Mouse (Mus musculus) kidney, postnatal 0 days (tissue): ENCODE data around the gene Dpm2. TPM values are rescaled to one million over a fixed set of nuclear protein-coding genes. Genes with fewer than 3 reads are reported as not detected.
A peak's percentile ranks its signal among the peaks of the same experiment; 100 is the strongest.

Experiments used
- ATAC-seq: fragments of 200-750 bp; cut with Nextera tagmentation; replicated peaks from 2 replicates; pipeline ENCODE4 v1.8.0; 2017; ENCODE audit warnings: low read depth, moderate number of reproducible peaks, moderate TSS enrichment, moderate library complexity; ENCODE audit not compliant: low FRiP score
- DNase-seq: peaks from one replicate; pipeline ENCODE4 v3.0.0-alpha.2; 2016; ENCODE audit warnings: low spot score
- H3K27ac ChIP-seq: fragments of 300-500 bp; sonication (generic); 2 replicates; pipeline ENCODE4 v1.5.1; 2014; ENCODE audit warnings: mild to moderate bottlenecking
- H3K27me3 ChIP-seq: fragments of 300-500 bp; sonication (generic); 2 replicates; pipeline ENCODE4 v1.6.1; 2014; ENCODE audit warnings: low read length, mixed read lengths; ENCODE audit not compliant: insufficient read depth
- H3K36me3 ChIP-seq: fragments of 300-500 bp; sonication (generic); 2 replicates; pipeline ENCODE4 v1.6.1; 2014; ENCODE audit warnings: low read length, mixed read lengths; ENCODE audit not compliant: insufficient read depth
- H3K4me1 ChIP-seq: fragments of 300-500 bp; sonication (generic); replicated peaks from 2 replicates; pipeline ENCODE4 v1.6.1; 2014; ENCODE audit warnings: antibody characterized with exemption, low read length, mixed read lengths; ENCODE audit not compliant: insufficient read depth
- H3K4me2 ChIP-seq: fragments of 300-500 bp; sonication (generic); 2 replicates; pipeline ENCODE4 v1.6.1; 2014; ENCODE audit warnings: mild to moderate bottlenecking, low read length, moderate library complexity, mixed read lengths
- H3K4me3 ChIP-seq: fragments of 300-500 bp; sonication (generic); replicated peaks from 2 replicates; pipeline ENCODE4 v1.5.1; 2014; ENCODE audit warnings: low read depth, low read length
- H3K9ac ChIP-seq: fragments of 300-500 bp; sonication (generic); 2 replicates; pipeline ENCODE4 v1.6.1; 2014; ENCODE audit warnings: low read depth, low read length
- H3K9me3 ChIP-seq: fragments of 300-500 bp; sonication (generic); replicated peaks from 2 replicates; pipeline ENCODE4 v1.6.1; 2016; ENCODE audit warnings: low read length, inconsistent platforms, mixed read lengths
- CTCF ChIP-seq: IDR thresholded peaks from 2 replicates; pipeline ENCODE4 v1.5.1; 2016; ENCODE audit warnings: antibody characterized with exemption, low read depth, mild to moderate bottlenecking, moderate library complexity
- WGBS: fragments of 180-500 bp; shearing (Covaris S2); extraction: QIAGEN DNeasy Blood & Tissue Kit; methylation state at CpG from one replicate; pipeline ENCODE4 v1.1.7; 2014; 5-methylcytosine and 5-hydroxymethylcytosine counted together
- polyA plus RNA-seq: library from polyadenylated mRNA; unstranded; fragments of >200 nt; fragmentation: Nextera tagmentation; extraction: Ambion mirVana; gene quantifications from 2 replicates; pipeline ENCODE4 v1.2.1, GENCODE M21; 2015

The Dpm2 gene
- polyA plus RNA-seq, 1 experiment from 2014 or later, result 110 TPM

GRCm38 (mm10) chr2:32585149-32585714 is 14.6 kb downstream of the Dpm2 start:
- Histone ChIP-seq H3K9me3 (no peaks in the 10 kb centered on the region), H3K4me3 (no peak overlapping the region), H3K4me2 (no peak overlapping the region), H3K27ac (no peak overlapping the region), H3K9ac (no peak overlapping the region), H3K4me1 (peaks cover 4% of the 10 kb centered on the region), H3K27me3 (no peaks in the 10 kb centered on the region), H3K36me3 (no peaks in the 10 kb centered on the region)
- ATAC-seq, result no peak
- no peak for DNase-seq
- 87% methylated on average over 7 of the region's 7 CpGs for WGBS
- no peak for TF ChIP-seq CTCF

- WGBS, result under 1% methylated on average over 38 of the region's 38 CpGs
- H3K9ac ChIP-seq, result peak within 1 kb of the TSS; percentile 67
- peaks cover 4% of the 10 kb centered on the region for H3K4me1 ChIP-seq
- peak within 1 kb of the TSS; percentile 57 for H3K4me3 ChIP-seq
- peak; percentile 64 for TF ChIP-seq CTCF
- no peaks in the 10 kb centered on the region for H3K9me3 ChIP-seq
- DNase-seq (peak; percentile 96), ATAC-seq (peak; percentile 79)
- no peaks in the 10 kb centered on the region for H3K36me3 ChIP-seq
- peak within 1 kb of the TSS; percentile 70 for H3K4me2 ChIP-seq
- H3K27me3 ChIP-seq, result no peaks in the 10 kb centered on the region
- peak within 1 kb of the TSS; percentile 68 for H3K27ac ChIP-seq
These were observed 16.3 kb downstream of the Dpm2 start, which contains the start of gene St6galnac4 for GRCm38 (mm10) chr2:32586871-32587351. Gene St6galnac4, plus strand, starts transcription at chr2:32587095.

- no peak for TF ChIP-seq CTCF
- Histone ChIP-seq H3K4me2 (peak overlapping the region; percentile 70), H3K27me3 (no peaks in the 10 kb centered on the region), H3K9me3 (no peaks in the 10 kb centered on the region), H3K4me1 (peaks cover 4% of the 10 kb centered on the region), H3K9ac (peak overlapping the region; percentile 67), H3K36me3 (no peaks in the 10 kb centered on the region), H3K4me3 (peak overlapping the region; percentile 57), H3K27ac (peak overlapping the region; percentile 68; the same call in 1 of the 2 replicates)
- DNase-seq (peak; percentile 51), ATAC-seq (no peak)
- WGBS, result 16% methylated on average over 9 of the region's 9 CpGs
These were observed 17.2 kb downstream of the Dpm2 start for GRCm38 (mm10) chr2:32587731-32588321.

- 0 out of 2 replicates have a peak overlapping the region, but pooled peaks have one; percentile 13 for H3K4me2 ChIP-seq
- no peaks in the 10 kb centered on the region for H3K9me3 ChIP-seq
- DNase-seq (no peak), ATAC-seq (no peak)
- no peak overlapping the region for H3K4me3 ChIP-seq
- no peaks in the 10 kb centered on the region for H3K27me3 ChIP-seq
- no peak for TF ChIP-seq CTCF
- no peaks in the 10 kb centered on the region for H3K36me3 ChIP-seq
- no peak overlapping the region for H3K9ac ChIP-seq
- H3K27ac ChIP-seq, result no peak overlapping the region
- peaks cover 4% of the 10 kb centered on the region; the same call in 1 of the 2 replicates for H3K4me1 ChIP-seq
- WGBS, result 61% methylated on average over 11 of the region's 11 CpGs
These were observed 18.6 kb downstream of the Dpm2 start for GRCm38 (mm10) chr2:32589213-32589795.

- Histone ChIP-seq H3K9ac (no peak overlapping the region), H3K4me2 (no peak overlapping the region), H3K27me3 (no peaks in the 10 kb centered on the region), H3K36me3 (peaks cover 6% of the 10 kb centered on the region; the same call in 1 of the 2 replicates), H3K9me3 (no peaks in the 10 kb centered on the region), H3K4me1 (peaks cover 4% of the 10 kb centered on the region; the same call in 1 of the 2 replicates), H3K4me3 (no peak overlapping the region), H3K27ac (no peak overlapping the region)
- ATAC-seq (no peak), DNase-seq (no peak)
- 61% methylated on average over 10 of the region's 10 CpGs for whole genome bisulfite sequencing
- no peak for TF ChIP-seq CTCF
These were observed 19.6 kb downstream of the Dpm2 start for GRCm38 (mm10) chr2:32590224-32590623.

GRCm38 (mm10) chr2:32591249-32591648 is 20.6 kb downstream of the Dpm2 start:
- H3K9me3 ChIP-seq, result no peaks in the 10 kb centered on the region
- DNase-seq (no peak), ATAC-seq (no peak)
- H3K36me3 ChIP-seq, result peaks cover 6% of the 10 kb centered on the region; the same call in 1 of the 2 replicates
- 52% methylated on average over 6 of the region's 6 CpGs for WGBS
- no peak overlapping the region for H3K9ac ChIP-seq
- no peak overlapping the region for H3K4me3 ChIP-seq
- TF ChIP-seq CTCF, result no peak
- H3K4me1 ChIP-seq, result peaks cover 4% of the 10 kb centered on the region; the same call in 1 of the 2 replicates
- H3K4me2 ChIP-seq, result no peak overlapping the region
- H3K27ac ChIP-seq, result no peak overlapping the region
- H3K27me3 ChIP-seq, result no peaks in the 10 kb centered on the region
